Mouse (Mus musculus): ENCODE measurements around the gene Tnf. TPM values are rescaled to one million over a fixed set of nuclear protein-coding genes. Genes with fewer than 3 reads are reported as not detected.

Tnf gene
- 10 to 100 TPM; 62.5 to 72.6 TPM for total RNA-seq (2023)

DNA sequence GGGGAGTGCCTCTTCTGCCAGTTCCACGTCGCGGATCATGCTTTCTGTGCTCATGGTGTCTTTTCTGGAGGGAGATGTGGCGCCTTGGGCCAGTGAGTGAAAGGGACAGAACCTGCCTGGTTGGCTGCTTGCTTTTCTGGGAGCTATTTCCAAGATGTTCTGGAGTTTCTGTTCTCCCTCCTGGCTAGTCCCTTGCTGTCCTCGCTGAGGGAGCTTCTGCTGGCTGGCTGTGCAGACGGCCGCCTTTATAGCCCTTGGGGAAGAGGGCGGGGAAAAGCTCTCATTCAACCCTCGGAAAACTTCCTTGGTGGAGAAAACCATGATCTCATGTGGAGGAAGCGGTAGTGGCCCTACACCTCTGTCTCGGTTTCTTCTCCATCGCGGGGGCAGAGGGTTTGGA, at the start of gene Tnf:
TSS of gene Tnf (minus strand) at position 221 of the 400 bp plus-strand sequence.

DNA sequence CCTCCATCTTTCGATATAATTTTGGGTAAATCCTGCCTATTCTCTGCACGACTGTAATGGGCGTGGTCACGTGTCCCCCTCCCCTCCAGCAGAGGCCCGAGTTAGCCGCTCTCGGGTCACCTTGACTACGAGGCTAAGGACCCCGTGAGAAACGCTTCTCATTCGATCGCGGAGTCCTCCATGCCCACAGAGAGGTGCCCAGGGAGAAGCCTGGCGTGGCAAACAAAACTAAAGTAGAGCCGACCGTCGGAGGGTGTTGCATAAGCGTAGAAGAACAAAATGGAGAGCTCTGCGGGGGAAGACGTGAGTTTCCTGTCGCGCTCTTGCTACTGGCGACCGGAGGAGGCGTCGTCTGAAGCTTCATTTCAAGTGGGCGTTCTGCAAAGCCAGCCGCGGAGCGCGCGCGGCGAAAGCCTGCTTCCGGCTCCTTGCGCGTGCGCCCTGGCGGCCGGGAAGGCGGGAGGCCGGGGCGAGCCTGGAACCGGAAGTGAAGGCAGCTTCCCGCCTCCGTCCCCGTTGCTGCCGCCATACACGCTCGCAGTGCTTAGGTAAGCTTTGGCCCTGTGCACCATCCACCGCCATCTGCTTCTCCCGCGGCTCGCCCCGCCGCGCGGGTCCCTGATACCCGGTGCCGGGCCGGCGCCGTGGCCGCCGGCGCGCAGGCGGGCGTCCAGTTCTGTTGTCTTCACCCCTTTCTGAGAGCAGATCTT, 39.7 kb upstream of the Tnf start, which contains the start of gene Ddx39b:
TSS of gene Ddx39b (plus strand) at position 442 of the 710 bp plus-strand sequence.

DNA sequence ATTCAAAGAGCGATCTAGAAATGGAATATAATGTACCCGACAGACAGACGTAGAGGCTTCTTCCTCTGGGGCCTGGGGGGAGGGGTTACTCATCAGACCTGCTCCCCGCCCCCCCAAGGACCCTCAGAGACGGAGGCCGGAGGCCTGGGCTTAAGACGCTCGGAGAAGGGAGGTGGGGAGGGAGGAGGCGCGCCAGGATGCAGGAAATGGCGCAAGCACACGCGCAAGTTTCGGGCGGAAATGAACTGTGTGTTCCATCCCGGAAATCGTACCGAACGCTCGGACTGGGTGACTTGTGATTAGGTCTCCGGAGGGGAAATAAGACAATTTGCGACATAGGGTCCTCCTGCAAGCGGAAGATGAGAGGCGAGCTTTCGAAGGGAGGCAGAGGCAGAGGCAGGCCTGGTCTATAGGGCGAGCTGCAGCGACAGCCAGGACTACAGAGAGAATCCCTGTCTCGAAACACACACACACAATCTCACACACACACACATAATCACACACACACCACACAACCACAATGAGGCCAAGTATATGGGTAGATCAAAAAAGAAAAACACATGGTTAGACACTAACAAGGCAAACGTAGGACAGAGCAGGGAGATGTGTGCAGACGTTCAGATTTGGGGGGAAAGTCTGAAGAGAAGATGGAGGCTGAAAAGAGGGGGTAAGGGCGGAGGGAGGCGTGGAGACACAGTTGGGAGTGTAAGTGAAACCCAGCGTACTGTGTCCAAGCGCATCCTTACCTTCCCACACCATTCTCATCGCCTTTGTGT, 34.0 kb upstream of the Tnf start, which contains the start of gene Nfkbil1:
TSS of gene Nfkbil1 (minus strand) at position 179 of the 776 bp plus-strand sequence.

DNA sequence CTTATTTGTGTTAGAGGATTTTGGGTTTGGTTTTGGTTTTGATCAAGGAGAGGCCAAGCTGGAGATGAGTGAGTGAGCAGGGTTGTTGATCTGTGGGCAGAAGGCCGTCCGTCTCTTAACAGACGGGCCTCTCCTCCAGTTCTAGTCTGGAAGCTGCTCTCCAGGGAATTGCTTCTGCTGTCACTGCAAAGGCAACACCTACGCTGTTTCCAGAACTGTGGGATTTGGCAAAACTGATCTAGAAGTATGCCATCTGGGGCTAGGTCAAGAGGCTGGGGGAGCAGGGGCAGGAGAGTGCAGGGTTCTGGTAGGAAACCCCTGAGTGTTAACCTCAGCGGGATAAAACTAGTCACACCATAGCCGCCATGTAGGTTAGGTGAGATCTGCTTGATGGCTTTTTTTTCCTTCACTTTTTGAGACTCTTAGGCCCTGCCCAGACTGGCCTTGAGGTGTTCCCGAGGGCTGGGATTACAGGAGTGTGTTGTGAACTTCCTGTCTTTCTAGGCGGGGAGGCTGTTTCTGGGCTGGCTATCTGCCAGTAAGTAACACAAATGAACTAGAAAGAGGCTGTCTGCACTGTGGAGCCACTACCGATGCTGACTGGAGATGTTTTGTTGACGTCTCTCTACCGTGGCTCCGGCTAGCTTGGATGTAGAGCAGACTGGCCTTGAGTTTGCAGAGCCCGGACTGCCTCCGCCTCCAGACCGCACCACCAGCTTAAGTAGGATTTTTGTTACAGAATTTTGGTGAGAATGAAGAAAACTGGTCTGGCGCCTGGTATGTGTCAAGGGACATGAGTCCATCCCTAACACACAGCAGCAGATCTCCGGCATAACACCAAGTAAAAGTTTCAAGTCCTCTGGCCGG, 31.5 kb upstream of the Tnf start, which contains the start of gene Atp6v1g2:
TSS of gene Atp6v1g2 (plus strand) at position 547 of the 867 bp plus-strand sequence.

DNA sequence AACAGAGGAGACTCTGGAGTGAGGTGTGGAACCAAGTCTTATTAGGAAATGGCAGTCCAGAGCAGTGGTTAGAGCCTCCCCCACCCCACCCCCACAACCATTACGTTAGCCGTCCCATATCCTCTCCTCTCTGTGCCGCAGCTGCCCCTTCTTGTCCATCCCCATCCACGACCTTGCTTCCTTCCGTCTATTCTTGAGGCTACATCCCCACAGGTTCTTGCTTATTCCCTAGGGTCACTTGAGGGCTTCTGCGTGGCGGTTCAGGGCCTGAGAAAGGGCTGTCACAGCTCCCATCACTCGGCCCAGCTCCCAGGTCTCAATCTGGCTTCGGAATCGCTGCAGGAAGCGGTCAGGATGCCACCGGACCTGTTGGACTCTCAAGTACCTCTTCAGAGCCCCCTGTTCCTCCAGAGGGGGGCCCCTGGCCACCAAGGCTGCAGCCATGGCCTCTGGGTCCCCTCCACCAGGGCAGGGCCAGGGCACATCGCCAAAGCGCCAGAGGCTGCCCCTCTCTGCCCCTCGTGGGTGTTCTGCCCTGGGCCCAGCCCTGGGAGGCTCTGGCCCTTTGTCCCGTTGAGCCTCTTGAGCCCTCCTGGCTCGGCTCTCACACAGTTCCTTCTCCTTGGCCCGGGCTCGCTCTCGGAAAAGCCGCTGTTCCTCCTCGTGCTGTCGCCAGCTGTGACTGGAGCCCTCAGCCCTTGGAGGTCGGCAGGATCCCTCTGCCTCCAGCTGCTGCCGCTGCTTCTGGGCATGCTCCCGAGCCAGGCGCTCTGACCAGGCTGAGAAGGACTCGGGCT, 18.5 kb upstream of the Tnf start, which contains the start of gene Gm16181:
TSS of gene Gm16181 (plus strand) at position 679 of the 797 bp plus-strand sequence.

DNA sequence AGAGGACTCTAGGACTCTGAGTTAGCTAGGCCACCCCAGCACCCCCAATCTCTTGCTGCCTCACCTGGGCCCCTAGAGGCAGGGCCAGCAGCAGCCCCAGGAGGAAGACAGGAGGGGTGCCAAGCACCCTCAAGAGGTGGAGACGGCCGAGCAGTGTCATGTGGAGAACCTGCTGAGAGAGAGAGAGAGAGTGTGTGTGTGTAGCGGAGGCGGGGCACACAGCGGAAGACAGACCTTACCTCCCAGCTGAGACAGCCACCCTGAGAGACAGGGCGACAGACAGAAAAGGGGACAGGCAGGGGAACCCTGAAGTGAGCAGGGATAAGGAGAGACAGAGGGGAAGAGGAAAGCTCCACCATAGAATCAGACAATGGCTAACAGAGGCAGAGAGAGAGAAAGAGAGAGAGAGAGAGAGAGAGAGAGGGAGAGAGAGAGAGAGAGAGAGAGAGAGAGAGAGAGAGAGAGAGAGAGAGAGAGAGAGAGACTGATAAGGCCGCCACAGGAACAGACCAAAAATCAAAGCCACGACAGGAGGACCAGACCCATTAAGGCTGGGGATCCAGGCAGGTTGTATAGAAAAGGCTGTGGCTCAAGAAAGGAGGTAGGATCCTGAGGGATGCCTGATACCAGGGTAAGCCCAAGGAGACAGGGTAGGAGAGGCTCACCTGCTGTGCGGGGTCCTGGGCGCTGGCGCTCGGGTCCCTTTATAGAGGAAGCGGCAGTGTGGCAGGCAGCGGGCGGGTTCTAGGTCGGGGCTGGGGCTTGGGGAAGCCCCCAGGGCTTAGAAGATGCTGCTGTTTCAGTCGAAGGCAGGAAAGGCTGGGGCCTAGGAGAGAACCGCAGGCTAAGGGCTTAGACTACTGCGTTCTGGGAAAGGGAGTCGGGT, 2.9 kb upstream of the Tnf start, which contains the start of gene Lta:
TSS of gene Lta (minus strand) at position 858 of the 886 bp plus-strand sequence.

DNA sequence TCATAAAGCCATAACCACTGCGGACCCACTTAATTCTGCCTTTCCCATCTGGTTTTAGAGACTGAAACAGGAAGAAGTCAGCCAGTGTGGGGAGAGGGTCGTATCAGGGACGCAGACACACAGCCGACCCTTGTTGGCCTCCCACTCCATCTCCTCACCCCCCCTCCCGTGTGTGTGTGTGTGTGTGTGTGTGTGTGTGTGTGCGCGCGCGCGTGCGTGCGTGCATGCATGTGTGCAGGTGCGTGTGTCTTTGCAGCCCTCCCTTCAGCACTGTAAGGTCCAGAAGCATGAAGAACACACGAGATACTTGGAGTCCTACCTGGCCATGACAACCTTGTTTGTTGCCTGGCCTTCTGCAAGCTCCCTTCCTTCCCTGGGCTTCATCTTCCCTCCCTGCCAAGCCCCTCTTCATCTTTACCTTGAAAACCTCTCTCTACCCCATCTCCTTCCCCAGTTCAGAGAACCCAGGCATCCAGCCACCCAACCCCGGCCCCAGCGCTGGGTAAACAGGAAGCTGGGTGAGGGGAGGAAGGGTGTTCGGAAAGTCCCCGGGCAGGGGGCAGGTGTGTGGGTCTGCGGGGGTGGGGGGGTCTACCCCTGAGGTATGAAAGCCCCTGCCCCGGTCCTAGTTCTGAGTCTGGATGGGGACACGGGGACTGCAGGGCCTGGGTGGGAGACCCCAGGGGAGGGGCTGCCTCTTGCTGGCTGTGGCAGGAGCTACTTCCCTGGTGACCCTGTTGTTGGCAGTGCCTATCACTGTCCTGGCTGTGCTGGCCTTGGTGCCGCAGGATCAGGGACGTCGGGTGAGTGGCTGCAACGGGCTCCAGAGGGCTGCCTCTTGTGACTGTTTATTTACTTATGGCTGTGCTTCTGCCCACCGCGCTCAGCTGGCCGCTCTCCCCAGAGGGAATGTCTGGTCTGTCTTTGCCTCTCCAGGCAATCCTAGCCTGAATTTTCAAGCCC, 7.6 kb downstream of the Tnf start, which contains the start of gene Ltb:
TSS of gene Ltb (plus strand) at position 559 of the 963 bp plus-strand sequence.

DNA sequence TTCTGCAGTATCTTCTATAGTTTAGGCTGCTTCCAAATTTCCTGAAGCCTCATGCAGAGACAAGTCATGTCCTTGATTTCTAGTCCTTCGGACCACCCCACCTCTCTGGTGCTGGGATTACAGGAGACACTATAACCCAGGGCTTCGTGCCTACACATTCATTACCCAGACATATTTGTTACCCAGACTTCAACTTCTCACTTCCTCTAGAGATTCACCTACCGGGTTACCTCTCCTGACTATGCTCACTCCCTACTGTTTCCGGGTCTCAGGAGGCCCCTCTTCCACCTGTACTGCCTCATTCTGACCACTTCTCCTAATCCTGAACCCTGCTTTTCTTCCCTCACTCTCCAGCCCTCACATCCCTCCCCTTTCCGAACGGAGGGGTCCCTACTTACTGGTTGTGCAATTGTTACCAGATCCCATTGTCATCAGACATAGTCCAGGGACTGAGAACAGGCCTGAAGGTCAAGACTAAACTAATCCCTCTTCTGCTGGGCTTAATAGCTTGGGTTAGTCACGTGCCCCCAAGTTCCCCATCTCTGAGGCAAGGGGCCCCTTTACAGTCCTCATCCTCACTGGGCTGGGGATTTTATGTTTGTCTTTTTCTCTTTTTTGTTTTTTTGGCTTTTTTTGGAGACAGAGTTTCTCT, 13.7 kb downstream of the Tnf start, which contains the start of gene Lst1:
TSS of gene Lst1 (minus strand) at position 481 of the 652 bp plus-strand sequence.

DNA sequence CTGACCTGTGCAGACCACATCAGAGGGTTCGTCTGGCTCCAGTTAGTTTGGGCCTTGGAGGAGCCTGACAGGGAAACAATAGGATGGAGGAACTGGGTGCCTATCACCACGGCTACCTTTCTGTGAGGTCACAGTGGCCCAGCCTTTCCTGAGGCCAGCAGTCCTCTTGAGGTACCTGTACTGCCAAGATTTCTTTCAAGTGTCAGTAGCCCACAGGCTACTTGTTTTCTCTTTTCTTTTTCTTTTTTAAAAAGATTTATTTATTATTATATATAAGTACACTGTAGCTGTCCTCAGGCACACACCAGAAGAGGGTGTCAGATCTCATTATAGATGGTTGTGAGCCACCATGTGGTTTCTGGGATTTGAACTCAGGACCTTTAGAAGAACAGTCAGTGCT, 25.8 kb downstream of the Tnf start, which contains the start of gene Aif1:
TSS of gene Aif1 (minus strand) at position 101 of the 400 bp plus-strand sequence.

DNA sequence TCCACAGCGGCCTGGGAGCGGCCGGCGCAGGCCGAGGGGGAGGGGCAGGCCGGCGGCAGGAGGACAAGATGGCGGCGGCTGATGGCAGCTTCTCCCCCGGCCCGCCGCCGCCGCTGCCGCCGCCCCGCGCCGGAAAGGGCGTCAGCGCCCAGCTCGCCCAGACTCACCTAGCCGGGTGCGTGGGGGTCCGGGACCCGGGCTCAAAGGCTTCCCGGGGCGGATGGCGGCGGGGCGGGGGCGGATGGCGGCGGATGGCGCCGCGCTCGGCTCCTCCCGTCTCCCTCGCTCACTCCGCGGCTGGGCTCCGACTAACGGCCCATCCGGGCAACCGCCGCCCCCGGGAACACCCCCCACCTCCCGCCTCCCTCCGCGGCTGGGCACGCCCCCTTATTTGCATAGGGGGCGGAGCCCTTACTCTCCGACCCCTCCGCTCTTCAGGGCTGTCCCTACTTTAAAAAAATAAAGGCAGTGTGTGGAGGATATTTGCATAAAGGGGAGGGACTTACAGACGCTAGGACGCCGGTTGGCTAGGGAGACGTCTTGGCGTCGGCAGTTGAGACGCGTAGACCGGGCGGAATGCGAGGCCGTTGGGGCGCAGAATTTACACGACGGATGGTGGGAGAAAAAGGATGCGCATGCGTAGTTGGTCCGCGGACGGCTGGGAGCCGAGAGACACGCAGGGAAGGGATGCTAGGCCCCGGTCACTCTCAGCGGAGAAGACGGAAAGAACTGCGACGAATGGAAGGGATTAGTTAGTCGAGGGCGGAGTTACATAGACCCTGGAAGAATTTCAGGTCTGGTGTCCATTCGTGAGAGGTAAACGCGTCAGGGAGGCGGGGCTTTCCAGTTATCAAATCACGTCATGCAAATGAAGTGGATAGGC, 37.0 kb downstream of the Tnf start, which contains the start of gene Prrc2a:
TSS of gene Prrc2a (minus strand) at position 330 of the 883 bp plus-strand sequence.

Other genes starting within 250 kb of the Tnf start
- 10 to 100 TPM in 1 of 2 experiments, 1 to 10 TPM in 1; 6.4 to 28.6 TPM for gene Hspa1b, start 242.8 kb downstream of the Tnf start, total RNA-seq (2023)
- not detected for gene Gm20481, start 232.1 kb downstream of the Tnf start, total RNA-seq (2023)
- 10 to 100 TPM; 14.6 to 41.1 TPM for gene Hspa1a, start 229.9 kb downstream of the Tnf start, total RNA-seq (2023)
- not detected for gene Hspa1l, start 229.3 kb downstream of the Tnf start, total RNA-seq (2023)
- gene Lsm2, start 220.1 kb downstream of the Tnf start, total RNA-seq (2023) = 10 to 100 TPM; 29.9 to 39.2 TPM
- 10 to 100 TPM; 61.3 to 70.3 TPM for gene Vars, start 201.0 kb downstream of the Tnf start, total RNA-seq (2023)
- not detected for gene Vwa7, start 185.4 kb downstream of the Tnf start, total RNA-seq (2023)
- gene Sapcd1, start 174.0 kb downstream of the Tnf start, total RNA-seq (2023) = under 1 TPM; 0.82 to 0.84 TPM
- 1 to 10 TPM; 6.7 to 8.8 TPM for gene Msh5, start 155.3 kb downstream of the Tnf start, total RNA-seq (2023)
- gene Clic1, start 152.0 kb downstream of the Tnf start, total RNA-seq (2023) = 100 to 1,000 TPM; 271 to 302 TPM
- 1 to 10 TPM; 3.4 to 4.6 TPM for gene Ddah2, start 143.0 kb downstream of the Tnf start, total RNA-seq (2023)
- gene Ly6g6c, start 136.6 kb downstream of the Tnf start, total RNA-seq (2023) = not detected
- gene Mpig6b, start 135.8 kb downstream of the Tnf start, total RNA-seq (2023) = under 1 TPM; 0.64 to 0.93 TPM
- not detected for gene Ly6g6e, start 125.1 kb downstream of the Tnf start, total RNA-seq (2023)
- not detected for gene Ly6g6d, start 123.9 kb downstream of the Tnf start, total RNA-seq (2023)
- gene Ly6g6f, start 116.4 kb downstream of the Tnf start, total RNA-seq (2023) = under 1 TPM; 0.31 to 0.55 TPM
- 10 to 100 TPM; 48.8 to 54.6 TPM for gene Abhd16a, start 112.7 kb downstream of the Tnf start, total RNA-seq (2023)
- gene Ly6g5c, start 93.7 kb downstream of the Tnf start, total RNA-seq (2023) = not detected
- gene Ly6g5b, start 86.6 kb downstream of the Tnf start, total RNA-seq (2023) = 10 to 100 TPM; 15.2 to 16.0 TPM
- gene Gpank1, start 80.6 kb downstream of the Tnf start, total RNA-seq (2023) = 10 to 100 TPM; 25.6 to 26.4 TPM
- gene Csnk2b, start 80.0 kb downstream of the Tnf start, total RNA-seq (2023) = 100 to 1,000 TPM; 171 to 190 TPM
- 10 to 100 TPM; 17.0 to 23.1 TPM for gene D17H6S53E, start 75.6 kb downstream of the Tnf start, total RNA-seq (2023)
- not detected for gene Apom, start 70.0 kb downstream of the Tnf start, total RNA-seq (2023)
- 100 to 1,000 TPM; 245 to 298 TPM for gene Bag6, start 66.8 kb downstream of the Tnf start, total RNA-seq (2023)
- 100 to 1,000 TPM; 187 TPM for gene Prrc2a, start 37.1 kb downstream of the Tnf start, total RNA-seq (2023)
- gene Aif1, start 25.9 kb downstream of the Tnf start, total RNA-seq (2023) = 10 to 100 TPM; 15.4 to 17.4 TPM
- 100 to 1,000 TPM; 614 to 632 TPM for gene Lst1, start 13.6 kb downstream of the Tnf start, total RNA-seq (2023)
- 10 to 100 TPM; 89.3 to 97.8 TPM for gene Ltb, start 7.6 kb downstream of the Tnf start, total RNA-seq (2023)
- gene Lta, start 3.3 kb upstream of the Tnf start, total RNA-seq (2023) = under 1 TPM in 1 of 2 experiments, not detected in 1; 0.26 TPM
- gene Gm16181, start 18.8 kb upstream of the Tnf start, total RNA-seq (2023) = under 1 TPM in 1 of 2 experiments, not detected in 1; 0.75 TPM
- gene Atp6v1g2, start 31.7 kb upstream of the Tnf start, total RNA-seq (2023) = 1 to 10 TPM; 2.2 to 3.4 TPM
- gene Nfkbil1, start 33.8 kb upstream of the Tnf start, total RNA-seq (2023) = 10 to 100 TPM; 21.5 to 22.1 TPM
- 100 to 1,000 TPM; 206 to 207 TPM for gene Ddx39b, start 39.7 kb upstream of the Tnf start, total RNA-seq (2023)
- gene H2-D1, start 60.7 kb upstream of the Tnf start, total RNA-seq (2023) = 1,000 to 10,000 TPM; 1,338 to 1,458 TPM
- 1 to 10 TPM; 5.6 to 6.6 TPM for gene H2-Q1, start 118.4 kb upstream of the Tnf start, total RNA-seq (2023)
- gene H2-Q2, start 140.2 kb upstream of the Tnf start, total RNA-seq (2023) = 1 to 10 TPM; 6.4 to 7.1 TPM
- gene H2-Q4, start 177.6 kb upstream of the Tnf start, total RNA-seq (2023) = 10 to 100 TPM; 62.2 to 73.9 TPM
- gene H2-Q6, start 222.8 kb upstream of the Tnf start, total RNA-seq (2023) = 10 to 100 TPM; 12.6 to 13.8 TPM
- gene H2-Q7, start 237.1 kb upstream of the Tnf start, total RNA-seq (2023) = 10 to 100 TPM; 10.5 to 17.7 TPM

Measured in neutrophil, adult 59 days (primary cell).